Mouse (Mus musculus): ENCODE results near the gene Nr3c2. TPM values are rescaled to one million over a fixed set of nuclear protein-coding genes. Genes with fewer than 3 reads are reported as not detected.

The Nr3c2 gene
- total and polyA plus RNA-seq, 3 experiments, result 0.12 to 0.30 TPM; not detected in 1

DNA sequence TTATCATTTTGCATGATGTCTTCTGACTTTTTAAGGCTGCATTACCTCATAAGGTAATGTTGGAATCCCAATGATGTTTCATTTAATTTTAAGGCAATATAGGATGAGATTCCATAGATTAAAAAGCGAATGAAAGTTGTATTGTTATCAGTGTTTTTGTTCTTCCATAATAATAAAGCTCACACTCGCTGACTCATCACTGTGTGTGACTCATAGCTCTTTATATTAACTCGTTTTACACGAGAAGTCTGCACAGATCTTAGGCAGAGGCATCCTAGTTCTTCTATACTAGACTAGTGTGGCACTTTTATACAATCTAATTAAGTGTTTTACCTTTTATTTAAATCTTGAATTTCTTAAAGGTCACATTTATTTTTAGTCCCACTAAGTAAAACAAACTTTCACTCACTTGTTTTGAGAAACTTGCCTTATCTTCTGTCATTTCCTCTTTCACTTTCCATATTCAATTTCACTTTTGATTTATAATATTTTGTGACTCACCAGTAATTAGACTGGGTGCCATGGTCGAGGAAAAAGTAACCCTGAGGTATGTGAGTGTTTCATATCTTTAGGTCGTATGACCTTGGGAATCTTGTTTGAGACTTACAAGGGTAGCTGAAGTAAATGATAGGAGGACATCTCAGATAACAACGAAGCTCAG lies 217.3 kb downstream of the Nr3c2 start:
- no peaks in the 10 kb centered on the region for H3K9me3 ChIP-seq (replicated peaks; ENCODE audit: low read length)
- H3K27ac ChIP-seq (ENCODE audit: insufficient read depth, low read depth), result no peak overlapping the region
- in situ Hi-C loops (cut with MboI; ENCODE audit: low pct_ligation_motif_present, low pct_unique_long_range_greater_than_20kb, low sequenced_read_pairs), result no loop called here
- TF ChIP-seq MAFK (IDR thresholded peaks at IDR 0.05; ENCODE audit: insufficient replicate concordance, low read length), result no peak
- TF ChIP-seq TBP (conservative IDR thresholded peaks at IDR 0.05; ENCODE audit: low read depth, low read length), result no peak
- H3K79me2 ChIP-seq (replicated peaks; ENCODE audit: control insufficient read depth, extremely low read depth, insufficient read depth, poor library complexity, severe bottlenecking), result no peaks in the 10 kb centered on the region
- no peaks in the 10 kb centered on the region for H3K27me3 ChIP-seq (replicated peaks)
- peaks cover 0 to 15% of the 10 kb centered on the region in 2 experiments; a peak in 2 of 4 replicates for H3K4me1 ChIP-seq (ENCODE audit: control insufficient read depth in 1 of 2, insufficient read depth in 2 of 2)
- no peak overlapping the region for H3K4me3 ChIP-seq (replicated peaks in 1 of 3; ENCODE audit: low read depth in 2 of 3, low read length in 2 of 3, poor library complexity in 1 of 3)
- no peak overlapping the region for H3K9ac ChIP-seq (ENCODE audit: insufficient read depth, low read depth)
- dilution Hi-C loops (cut with MboI; ENCODE audit: extremely low pct_ligation_motif_present, extremely low pct_unique_long_range_greater_than_20kb, low sequenced_read_pairs), result no loop called here
- DNase-seq (ENCODE audit: extremely low read depth), result peak; percentile 6
- H3K36me3 ChIP-seq (replicated peaks in 1 of 2; ENCODE audit: control insufficient read depth in 1 of 2, insufficient read depth in 1 of 2, low read length in 1 of 2), result no peaks in the 10 kb centered on the region
- H3K4me2 ChIP-seq (ENCODE audit: insufficient read depth, low read depth, poor library complexity, severe bottlenecking), result no peak overlapping the region

DNA sequence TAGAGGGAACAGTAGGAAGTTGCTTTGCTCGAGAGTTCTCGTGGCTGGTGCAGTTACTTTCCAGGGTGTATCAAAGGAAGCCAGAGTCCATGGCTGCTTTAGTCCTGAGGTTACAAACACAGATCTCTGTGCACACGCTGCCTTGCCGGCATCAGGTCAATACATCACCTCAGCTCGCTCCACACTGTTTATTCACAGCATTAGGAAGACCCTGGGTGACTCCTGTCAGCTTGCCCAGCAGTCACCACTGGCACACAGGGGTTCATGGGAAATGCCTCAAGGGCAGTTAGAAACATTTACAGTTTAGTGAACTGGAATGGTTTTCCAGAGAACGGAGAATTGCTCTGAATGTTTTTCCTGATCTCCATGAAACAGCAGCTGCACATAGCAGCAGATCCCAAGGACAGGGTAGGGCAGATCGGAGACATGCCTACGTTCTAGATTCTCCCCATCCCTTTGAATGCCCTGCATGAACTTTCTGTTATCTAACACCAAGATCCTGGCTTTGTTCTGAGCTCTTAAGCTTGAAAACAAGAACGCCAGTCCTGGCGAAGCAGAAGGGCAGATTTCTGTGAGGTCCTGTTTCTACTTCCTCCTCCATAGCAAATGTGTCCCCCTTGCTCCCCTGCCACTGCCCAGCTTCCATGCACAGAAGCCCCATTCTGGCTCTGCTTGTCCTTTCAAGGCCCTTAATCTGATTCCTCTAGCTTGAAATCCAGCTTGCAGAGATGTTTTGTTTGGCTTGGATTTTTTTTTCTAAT lies 221.7 kb downstream of the Nr3c2 start:
- no peak for DNase-seq (ENCODE audit: extremely low read depth)
- H3K4me2 ChIP-seq (ENCODE audit: insufficient read depth, low read depth, poor library complexity, severe bottlenecking), result no peak overlapping the region
- no peaks in the 10 kb centered on the region for H3K79me2 ChIP-seq (replicated peaks; ENCODE audit: control insufficient read depth, extremely low read depth, insufficient read depth, poor library complexity, severe bottlenecking)
- no peak overlapping the region for H3K4me3 ChIP-seq (replicated peaks in 1 of 3; ENCODE audit: low read depth in 2 of 3, low read length in 2 of 3, poor library complexity in 1 of 3)
- H3K27me3 ChIP-seq (replicated peaks), result no peaks in the 10 kb centered on the region
- TF ChIP-seq POLR2A (IDR thresholded peaks at IDR 0.05; ENCODE audit: low read depth, low read length) (no peak), HCFC1 (IDR thresholded peaks at IDR 0.05; ENCODE audit: low read depth, low read length) (no peak), ZMIZ1 (IDR thresholded peaks at IDR 0.05; ENCODE audit: low read depth, low read length) (no peak), RAD21 (IDR thresholded peaks at IDR 0.05; ENCODE audit: low read depth, low read length) (no peak), PAX5 (IDR thresholded peaks at IDR 0.05; ENCODE audit: low read length) (no peak), EP300 (IDR thresholded peaks at IDR 0.05; ENCODE audit: low read length) (no peak), GABPA (IDR thresholded peaks at IDR 0.05; ENCODE audit: insufficient replicate concordance, low read depth, low read length) (no peak), MYC (IDR thresholded peaks at IDR 0.05; ENCODE audit: low read depth, low read length) (no peak), E2F4 (IDR thresholded peaks at IDR 0.05; ENCODE audit: insufficient replicate concordance, low read depth, low read length) (no peak), ZKSCAN1 (IDR thresholded peaks at IDR 0.05; ENCODE audit: borderline replicate concordance, low read depth, low read length) (no peak), TBP (conservative IDR thresholded peaks at IDR 0.05; ENCODE audit: low read depth, low read length) (no peak), CHD1 (IDR thresholded peaks at IDR 0.05; ENCODE audit: low read depth, low read length) (no peak), NRF1 (IDR thresholded peaks at IDR 0.05; ENCODE audit: low read depth, low read length) (no peak), MEF2A (IDR thresholded peaks at IDR 0.05; ENCODE audit: borderline replicate concordance, low read depth, low read length) (no peak), KAT2A (IDR thresholded peaks at IDR 0.05; ENCODE audit: insufficient replicate concordance, low read length) (no peak), POLR2AphosphoS2 (IDR thresholded peaks at IDR 0.05; ENCODE audit: low read depth, low read length) (no peak), RCOR1 (conservative IDR thresholded peaks at IDR 0.05; ENCODE audit: low read depth, low read length) (no peak), SMC3 (IDR thresholded peaks at IDR 0.05; ENCODE audit: low read depth, low read length) (no peak)
- dilution Hi-C loops (cut with MboI; ENCODE audit: extremely low pct_ligation_motif_present, extremely low pct_unique_long_range_greater_than_20kb, low sequenced_read_pairs), result no loop called here
- H3K27ac ChIP-seq (ENCODE audit: insufficient read depth, low read depth), result no peak overlapping the region
- in situ Hi-C loops (cut with MboI; ENCODE audit: low pct_ligation_motif_present, low pct_unique_long_range_greater_than_20kb, low sequenced_read_pairs), result no loop called here
- H3K4me1 ChIP-seq (ENCODE audit: control insufficient read depth in 1 of 2, insufficient read depth in 2 of 2), result peaks cover 0 to 11% of the 10 kb centered on the region in 2 experiments; a peak in 2 of 4 replicates
- H3K9ac ChIP-seq (ENCODE audit: insufficient read depth, low read depth), result no peak overlapping the region
- no peaks in the 10 kb centered on the region for H3K9me3 ChIP-seq (replicated peaks; ENCODE audit: low read length)
- no peaks in the 10 kb centered on the region for H3K36me3 ChIP-seq (replicated peaks in 1 of 2; ENCODE audit: control insufficient read depth in 1 of 2, insufficient read depth in 1 of 2, low read length in 1 of 2)

All from CH12.LX (cell line).